Mouse (Mus musculus): ENCODE data around the gene Rnf213. TPM values are rescaled to one million over a fixed set of nuclear protein-coding genes. Genes with fewer than 3 reads are reported as not detected.

Gene Rnf213
- total RNA-seq (2014; fragmentation: Nextera tagmentation), result 54.7 and 66.4 TPM in 2 replicates
- 39.7 and 46.3 TPM in 2 replicates for total RNA-seq (2017)
- polyA plus RNA-seq (2012), result 2.3 and 3.5 TPM in 2 replicates

- Histone ChIP-seq H3K4me1 (ENCODE audit: insufficient read depth, low read depth, low read length) (peaks cover 63% of the 10 kb centered on the region), H3K4me3 (ENCODE audit: low read depth, low read length) (peak within 1 kb of the TSS; percentile 73), H3K9me3 (replicated peaks) (no peaks in the 10 kb centered on the region), H3K27me3 (ENCODE audit: insufficient read depth, low read length) (peaks cover 28% of the 10 kb centered on the region), H3K36me3 (replicated peaks) (peaks cover 25% of the 10 kb centered on the region)
- ATAC-seq (ENCODE audit: extremely low read depth, insufficient number of reproducible peaks, low FRiP score, poor library complexity, severe bottlenecking) (peak; percentile 35; the same call in 1 of the 2 replicates), DNase-seq (ENCODE audit: low spot score) (peak; percentile 77)
- TF ChIP-seq CTCF (IDR thresholded peaks at IDR 0.05; ENCODE audit: low read depth, low read length) (0 out of 2 replicates have a peak, but pooled peaks have one; percentile 5), POLR2AphosphoS5 (IDR thresholded peaks at IDR 0.05; ENCODE audit: insufficient replicate concordance, low read depth, low read length) (0 out of 2 replicates have a peak, but pooled peaks have one; percentile 58), GATA1 (IDR thresholded peaks at IDR 0.05; ENCODE audit: borderline replicate concordance, low read length) (no peak), GATA2 (IDR thresholded peaks at IDR 0.05; ENCODE audit: borderline replicate concordance, low read depth, low read length) (no peak), TAL1 (conservative IDR thresholded peaks at IDR 0.05; ENCODE audit: low read depth, low read length) (no peak)
Observed at GRCm38 (mm10) chr11:119392800-119393482, at the start of gene Rnf213. Gene Rnf213 (plus strand): TSS chr11:119393100.

- H3K4me3 ChIP-seq (ENCODE audit: low read depth, low read length), result no peak overlapping the region
- DNase-seq (ENCODE audit: low spot score), result no peak
- peaks cover 5% of the 10 kb centered on the region; the same call in 1 of the 2 replicates for H3K27me3 ChIP-seq (ENCODE audit: insufficient read depth, low read length)
- H3K36me3 ChIP-seq (replicated peaks), result peaks cover 52% of the 10 kb centered on the region
- no peak for ATAC-seq (ENCODE audit: extremely low read depth, insufficient number of reproducible peaks, low FRiP score, poor library complexity, severe bottlenecking)
- no peaks in the 10 kb centered on the region for H3K9me3 ChIP-seq (replicated peaks)
- no peak for TF ChIP-seq GATA1 (IDR thresholded peaks at IDR 0.05; ENCODE audit: borderline replicate concordance, low read length)
- TF ChIP-seq TAL1 (conservative IDR thresholded peaks at IDR 0.05; ENCODE audit: low read depth, low read length), result no peak
- TF ChIP-seq GATA2 (IDR thresholded peaks at IDR 0.05; ENCODE audit: borderline replicate concordance, low read depth, low read length), result no peak
- no peak for TF ChIP-seq CTCF (IDR thresholded peaks at IDR 0.05; ENCODE audit: low read depth, low read length)
- TF ChIP-seq POLR2AphosphoS5 (IDR thresholded peaks at IDR 0.05; ENCODE audit: insufficient replicate concordance, low read depth, low read length), result no peak
- peaks cover 26% of the 10 kb centered on the region for H3K4me1 ChIP-seq (ENCODE audit: insufficient read depth, low read depth, low read length)
Observed at GRCm38 (mm10) chr11:119344178-119344577, 48.7 kb upstream of the Rnf213 start.

- Histone ChIP-seq H3K9me3 (replicated peaks) (no peaks in the 10 kb centered on the region), H3K4me3 (ENCODE audit: low read depth, low read length) (no peak overlapping the region), H3K36me3 (replicated peaks) (peaks cover 59% of the 10 kb centered on the region), H3K27me3 (ENCODE audit: insufficient read depth, low read length) (peaks cover 3% of the 10 kb centered on the region; the same call in 1 of the 2 replicates), H3K4me1 (ENCODE audit: insufficient read depth, low read depth, low read length) (peaks cover 26% of the 10 kb centered on the region)
- no peak for ATAC-seq (ENCODE audit: extremely low read depth, insufficient number of reproducible peaks, low FRiP score, poor library complexity, severe bottlenecking)
- no peak for DNase-seq (ENCODE audit: low spot score)
- TF ChIP-seq TAL1 (conservative IDR thresholded peaks at IDR 0.05; ENCODE audit: low read depth, low read length), result no peak
- TF ChIP-seq POLR2AphosphoS5 (IDR thresholded peaks at IDR 0.05; ENCODE audit: insufficient replicate concordance, low read depth, low read length), result no peak
- no peak for TF ChIP-seq GATA2 (IDR thresholded peaks at IDR 0.05; ENCODE audit: borderline replicate concordance, low read depth, low read length)
- no peak for TF ChIP-seq GATA1 (IDR thresholded peaks at IDR 0.05; ENCODE audit: borderline replicate concordance, low read length)
- no peak for TF ChIP-seq CTCF (IDR thresholded peaks at IDR 0.05; ENCODE audit: low read depth, low read length)
Observed at GRCm38 (mm10) chr11:119344865-119345264, 48.0 kb upstream of the Rnf213 start.

- H3K27me3 ChIP-seq (ENCODE audit: insufficient read depth, low read length), result no peaks in the 10 kb centered on the region; the same call in 1 of the 2 replicates
Observed at GRCm38 (mm10) chr11:119347125-119347524, 45.8 kb upstream of the Rnf213 start.

GRCm38 (mm10) chr11:119352113-119352512, 40.8 kb upstream of the Rnf213 start:
- H3K4me3 ChIP-seq (ENCODE audit: low read depth, low read length), result peak overlapping the region; percentile 16; the same call in 1 of the 2 replicates
- no peak for ATAC-seq (ENCODE audit: extremely low read depth, insufficient number of reproducible peaks, low FRiP score, poor library complexity, severe bottlenecking)

More at GRCm38 (mm10) chr11:119347125-119347524, 45.8 kb upstream of the Rnf213 start:
- peaks cover 74% of the 10 kb centered on the region for H3K36me3 ChIP-seq (replicated peaks)
- TF ChIP-seq GATA2 (IDR thresholded peaks at IDR 0.05; ENCODE audit: borderline replicate concordance, low read depth, low read length) (no peak), TAL1 (conservative IDR thresholded peaks at IDR 0.05; ENCODE audit: low read depth, low read length) (0 out of 2 replicates have a peak, but pooled peaks have one; percentile 9)
- no peaks in the 10 kb centered on the region for H3K9me3 ChIP-seq (replicated peaks)
- H3K4me1 ChIP-seq (ENCODE audit: insufficient read depth, low read depth, low read length), result peaks cover 29% of the 10 kb centered on the region
- H3K4me3 ChIP-seq (ENCODE audit: low read depth, low read length), result no peak overlapping the region
- peak; percentile 30 for ATAC-seq (ENCODE audit: extremely low read depth, insufficient number of reproducible peaks, low FRiP score, poor library complexity, severe bottlenecking)
- DNase-seq (ENCODE audit: low spot score), result no peak

GRCm38 (mm10) chr11:119353946-119354345, 39.0 kb upstream of the Rnf213 start:
- H3K36me3 ChIP-seq (replicated peaks), result peaks cover 58% of the 10 kb centered on the region
- H3K9me3 ChIP-seq (replicated peaks), result no peaks in the 10 kb centered on the region
- peaks cover 49% of the 10 kb centered on the region for H3K4me1 ChIP-seq (ENCODE audit: insufficient read depth, low read depth, low read length)
- H3K27me3 ChIP-seq (ENCODE audit: insufficient read depth, low read length), result peaks cover 17% of the 10 kb centered on the region
- TF ChIP-seq POLR2AphosphoS5 (IDR thresholded peaks at IDR 0.05; ENCODE audit: insufficient replicate concordance, low read depth, low read length), result no peak
- TF ChIP-seq GATA2 (IDR thresholded peaks at IDR 0.05; ENCODE audit: borderline replicate concordance, low read depth, low read length), result no peak
- TF ChIP-seq CTCF (IDR thresholded peaks at IDR 0.05; ENCODE audit: low read depth, low read length), result no peak
- TF ChIP-seq GATA1 (IDR thresholded peaks at IDR 0.05; ENCODE audit: borderline replicate concordance, low read length), result no peak
- TF ChIP-seq TAL1 (conservative IDR thresholded peaks at IDR 0.05; ENCODE audit: low read depth, low read length), result no peak
- no peak for ATAC-seq (ENCODE audit: extremely low read depth, insufficient number of reproducible peaks, low FRiP score, poor library complexity, severe bottlenecking)
- DNase-seq (ENCODE audit: low spot score), result no peak
- peak overlapping the region; percentile 44 for H3K4me3 ChIP-seq (ENCODE audit: low read depth, low read length)

More at GRCm38 (mm10) chr11:119352113-119352512, 40.8 kb upstream of the Rnf213 start:
- Histone ChIP-seq H3K9me3 (replicated peaks) (no peaks in the 10 kb centered on the region), H3K27me3 (ENCODE audit: insufficient read depth, low read length) (peaks cover 12% of the 10 kb centered on the region), H3K36me3 (replicated peaks) (peaks cover 65% of the 10 kb centered on the region), H3K4me1 (ENCODE audit: insufficient read depth, low read depth, low read length) (peaks cover 59% of the 10 kb centered on the region)
- peak; percentile 24 for DNase-seq (ENCODE audit: low spot score)
- TF ChIP-seq CTCF (IDR thresholded peaks at IDR 0.05; ENCODE audit: low read depth, low read length) (no peak), POLR2AphosphoS5 (IDR thresholded peaks at IDR 0.05; ENCODE audit: insufficient replicate concordance, low read depth, low read length) (no peak), GATA2 (IDR thresholded peaks at IDR 0.05; ENCODE audit: borderline replicate concordance, low read depth, low read length) (no peak), TAL1 (conservative IDR thresholded peaks at IDR 0.05; ENCODE audit: low read depth, low read length) (no peak), GATA1 (IDR thresholded peaks at IDR 0.05; ENCODE audit: borderline replicate concordance, low read length) (no peak)
